Mouse (Mus musculus): ENCODE data around the gene Ndufa10. TPM values are rescaled to one million over a fixed set of nuclear protein-coding genes. Genes with fewer than 3 reads are reported as not detected.

Ndufa10 gene
- polyA plus RNA-seq, 1 experiment, result 83.6 TPM

DNA sequence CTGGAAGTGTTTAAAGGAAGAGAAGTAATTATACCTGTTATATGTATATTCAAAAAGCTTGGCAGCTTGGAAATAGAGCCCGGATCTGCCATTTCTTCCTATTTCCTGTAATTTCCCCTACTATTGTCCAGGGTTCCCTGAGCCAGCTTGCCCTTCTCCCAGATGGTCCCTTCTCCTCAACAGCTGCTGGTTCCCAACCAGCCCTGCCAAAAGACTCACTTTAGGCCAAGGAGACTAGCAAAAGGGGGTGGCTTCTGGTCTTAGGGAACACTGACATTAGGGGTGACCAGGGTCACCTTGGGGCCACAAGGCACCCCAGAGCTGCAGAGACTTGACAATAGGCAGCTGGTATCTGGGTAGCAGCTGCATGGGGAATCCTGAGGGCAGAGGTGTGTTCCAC, 38.7 kb downstream of the Ndufa10 start:
- TF ChIP-seq CTCF (IDR thresholded peaks at IDR 0.05; ENCODE audit: borderline replicate concordance, control insufficient read depth, extremely low read depth, insufficient read depth, low read length, poor library complexity) (no peak), POLR2A (IDR thresholded peaks at IDR 0.05; ENCODE audit: control insufficient read depth, extremely low read depth, insufficient read depth, low read length, poor library complexity) (no peak)
- Histone ChIP-seq H3K27ac (ENCODE audit: control insufficient read depth, insufficient read depth, low read length) (no peak overlapping the region), H3K27me3 (ENCODE audit: control insufficient read depth, insufficient read depth, low read length) (no peaks in the 10 kb centered on the region), H3K36me3 (ENCODE audit: control insufficient read depth, insufficient read depth, low read length) (no peaks in the 10 kb centered on the region; the same call in 1 of the 2 replicates), H3K4me3 (ENCODE audit: control insufficient read depth, insufficient read depth, low read length) (no peak overlapping the region), H3K4me1 (replicated peaks; ENCODE audit: control insufficient read depth, insufficient read depth, low read length) (no peaks in the 10 kb centered on the region)
- 90% methylated on average over 1 of the region's 1 CpGs for WGBS
- DNase-seq, result no peak

DNA sequence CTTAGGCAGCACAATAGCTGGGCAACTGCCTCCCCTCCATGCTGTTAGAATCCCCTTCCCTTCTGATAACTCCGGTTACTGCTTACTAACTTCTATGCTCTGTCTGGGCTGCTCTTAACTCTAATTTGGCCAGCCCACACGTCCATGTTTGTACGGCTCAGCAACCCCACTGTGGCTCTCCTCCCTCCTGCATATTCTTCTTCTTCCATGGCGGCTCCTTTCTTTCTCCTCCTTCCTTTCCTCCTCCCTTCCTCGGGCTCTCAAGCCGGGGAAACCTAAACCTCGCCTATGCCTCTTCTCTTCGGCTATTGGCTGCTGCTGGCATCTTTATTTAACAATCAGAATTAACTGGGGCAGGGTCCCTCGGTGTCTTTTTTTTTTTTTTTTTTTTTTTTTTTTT, 40.9 kb downstream of the Ndufa10 start:
- Histone ChIP-seq H3K27me3 (ENCODE audit: control insufficient read depth, insufficient read depth, low read length) (no peaks in the 10 kb centered on the region), H3K27ac (ENCODE audit: control insufficient read depth, insufficient read depth, low read length) (no peak overlapping the region), H3K36me3 (ENCODE audit: control insufficient read depth, insufficient read depth, low read length) (no peaks in the 10 kb centered on the region), H3K4me1 (replicated peaks; ENCODE audit: control insufficient read depth, insufficient read depth, low read length) (no peaks in the 10 kb centered on the region), H3K4me3 (ENCODE audit: control insufficient read depth, insufficient read depth, low read length) (no peak overlapping the region)
- DNase-seq, result no peak
- 98% methylated on average over 9 of the region's 9 CpGs for WGBS
- no peak for TF ChIP-seq POLR2A (IDR thresholded peaks at IDR 0.05; ENCODE audit: control insufficient read depth, extremely low read depth, insufficient read depth, low read length, poor library complexity)
- TF ChIP-seq CTCF (IDR thresholded peaks at IDR 0.05; ENCODE audit: borderline replicate concordance, control insufficient read depth, extremely low read depth, insufficient read depth, low read length, poor library complexity), result no peak

DNA sequence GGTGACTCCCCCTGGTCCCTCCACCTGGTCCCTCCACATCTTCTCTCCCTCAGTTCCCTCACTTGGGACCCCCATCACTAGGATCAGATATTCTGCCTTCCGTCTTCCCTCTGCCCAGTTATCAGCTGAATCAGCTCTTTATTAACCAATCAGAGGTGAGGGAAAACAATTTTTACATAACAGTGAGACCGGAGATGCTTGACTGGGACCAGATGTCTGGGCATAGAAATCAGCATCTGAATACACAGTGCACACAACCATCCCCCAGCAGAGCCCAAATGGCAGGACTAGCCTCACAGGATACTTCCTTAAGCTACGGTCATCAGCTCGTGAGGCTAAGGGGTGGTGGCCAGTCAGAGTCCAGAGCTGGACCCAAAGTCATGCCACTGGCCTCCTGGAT, 41.6 kb downstream of the Ndufa10 start:
- 93% methylated on average over 4 of the region's 4 CpGs for WGBS

DNA sequence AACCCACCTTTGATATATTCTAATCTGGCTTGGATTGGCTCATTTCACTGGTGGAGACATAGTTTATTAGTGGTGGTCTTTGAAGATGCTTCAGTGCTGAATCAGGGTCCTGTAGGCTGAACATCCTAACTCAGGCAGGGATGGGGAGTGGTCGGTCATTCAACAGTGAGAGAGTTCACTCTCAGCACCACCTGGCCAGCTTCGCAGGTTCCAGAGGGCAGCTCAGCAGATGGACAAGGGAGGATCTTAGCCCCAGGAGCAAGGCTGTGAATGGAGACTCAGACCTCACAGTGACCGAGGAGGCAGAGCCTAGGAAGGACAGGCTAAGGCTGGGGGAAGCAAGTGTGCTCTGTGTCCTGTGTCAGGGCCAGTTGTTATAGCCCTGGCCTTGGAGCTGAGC, 42.2 kb downstream of the Ndufa10 start:
- Histone ChIP-seq H3K4me3 (ENCODE audit: control insufficient read depth, insufficient read depth, low read length) (no peak overlapping the region), H3K27ac (ENCODE audit: control insufficient read depth, insufficient read depth, low read length) (no peak overlapping the region), H3K36me3 (ENCODE audit: control insufficient read depth, insufficient read depth, low read length) (no peaks in the 10 kb centered on the region), H3K4me1 (replicated peaks; ENCODE audit: control insufficient read depth, insufficient read depth, low read length) (no peaks in the 10 kb centered on the region), H3K27me3 (ENCODE audit: control insufficient read depth, insufficient read depth, low read length) (no peaks in the 10 kb centered on the region)
- no peak for TF ChIP-seq POLR2A (IDR thresholded peaks at IDR 0.05; ENCODE audit: control insufficient read depth, extremely low read depth, insufficient read depth, low read length, poor library complexity)
- DNase-seq, result no peak
- 85% methylated on average over 3 of the region's 3 CpGs for WGBS

More for the DNA sequence above, 41.6 kb downstream of the Ndufa10 start:
- no peak for DNase-seq
- Histone ChIP-seq H3K4me1 (replicated peaks; ENCODE audit: control insufficient read depth, insufficient read depth, low read length) (no peaks in the 10 kb centered on the region), H3K36me3 (ENCODE audit: control insufficient read depth, insufficient read depth, low read length) (no peaks in the 10 kb centered on the region), H3K4me3 (ENCODE audit: control insufficient read depth, insufficient read depth, low read length) (no peak overlapping the region), H3K27me3 (ENCODE audit: control insufficient read depth, insufficient read depth, low read length) (no peaks in the 10 kb centered on the region), H3K27ac (ENCODE audit: control insufficient read depth, insufficient read depth, low read length) (no peak overlapping the region)
- no peak for TF ChIP-seq POLR2A (IDR thresholded peaks at IDR 0.05; ENCODE audit: control insufficient read depth, extremely low read depth, insufficient read depth, low read length, poor library complexity)
- TF ChIP-seq CTCF (IDR thresholded peaks at IDR 0.05; ENCODE audit: borderline replicate concordance, control insufficient read depth, extremely low read depth, insufficient read depth, low read length, poor library complexity), result no peak

DNA sequence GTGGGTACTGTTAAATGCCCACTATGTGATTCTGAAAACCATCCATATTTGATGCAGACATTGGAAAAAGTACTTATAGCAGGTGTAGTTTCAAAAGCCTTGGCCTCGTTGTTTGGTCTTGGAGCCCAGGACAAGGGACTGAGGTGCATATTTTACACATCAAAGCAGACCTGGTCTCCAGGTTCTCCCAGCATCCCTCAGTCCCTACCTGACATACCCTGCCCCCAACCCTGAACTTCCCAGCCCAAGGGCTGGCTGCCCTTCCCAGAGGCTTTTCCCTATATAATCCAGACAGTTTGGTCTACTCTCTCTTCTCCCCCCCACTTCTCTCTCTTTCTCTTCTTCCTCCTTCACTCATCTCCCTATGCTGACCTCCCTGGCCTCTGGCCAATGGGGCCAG, 42.7 kb downstream of the Ndufa10 start:
- no peak for DNase-seq
- H3K27me3 ChIP-seq (ENCODE audit: control insufficient read depth, insufficient read depth, low read length), result no peaks in the 10 kb centered on the region
- WGBS, result 92% methylated on average over 1 of the region's 1 CpGs
- TF ChIP-seq POLR2A (IDR thresholded peaks at IDR 0.05; ENCODE audit: control insufficient read depth, extremely low read depth, insufficient read depth, low read length, poor library complexity) (no peak), CTCF (IDR thresholded peaks at IDR 0.05; ENCODE audit: borderline replicate concordance, control insufficient read depth, extremely low read depth, insufficient read depth, low read length, poor library complexity) (no peak)
- no peak overlapping the region for H3K27ac ChIP-seq (ENCODE audit: control insufficient read depth, insufficient read depth, low read length)
- H3K4me1 ChIP-seq (replicated peaks; ENCODE audit: control insufficient read depth, insufficient read depth, low read length), result no peaks in the 10 kb centered on the region
- no peak overlapping the region for H3K4me3 ChIP-seq (ENCODE audit: control insufficient read depth, insufficient read depth, low read length)
- H3K36me3 ChIP-seq (ENCODE audit: control insufficient read depth, insufficient read depth, low read length), result no peaks in the 10 kb centered on the region

DNA sequence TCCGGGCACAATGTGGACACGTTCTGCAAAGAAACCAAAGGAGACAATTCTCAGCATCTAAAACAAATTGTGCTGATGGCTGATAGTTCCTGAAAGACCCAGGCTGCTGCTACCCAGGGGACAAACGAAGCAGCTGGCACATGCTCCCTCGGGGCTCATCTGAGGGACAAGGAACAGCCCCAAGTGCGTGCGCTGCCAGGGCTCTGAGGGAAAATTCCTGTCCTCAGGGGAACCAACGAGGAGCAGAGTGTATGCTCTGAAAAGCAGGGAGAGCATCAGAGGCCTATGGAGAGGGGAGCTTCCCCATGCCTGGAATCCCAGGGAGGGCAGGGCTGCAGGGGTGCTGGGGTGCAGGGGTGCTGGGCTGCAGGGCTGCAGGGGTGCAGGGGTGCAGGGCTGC, 48.9 kb downstream of the Ndufa10 start:
- DNase-seq, result no peak

DNA sequence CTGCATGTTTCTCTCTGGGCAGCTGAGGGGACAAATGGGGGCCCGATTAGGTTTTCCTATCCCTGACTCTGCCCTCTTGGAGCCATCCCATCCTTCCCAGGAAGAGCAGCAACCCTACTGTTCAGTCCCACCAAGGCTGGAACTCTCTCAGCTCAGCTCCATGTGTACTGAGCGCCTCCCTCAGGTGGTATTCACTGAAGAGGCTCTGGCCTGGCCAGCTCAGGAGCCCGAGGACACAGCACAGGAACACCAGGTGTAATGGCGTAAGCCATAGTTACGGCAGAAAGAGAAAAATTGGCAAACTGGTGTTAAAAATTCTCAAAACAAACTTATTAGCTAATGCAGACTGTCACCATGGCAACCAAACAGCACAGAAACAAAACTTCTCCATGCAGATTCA, 68.5 kb downstream of the Ndufa10 start:
- Histone ChIP-seq H3K4me3 (ENCODE audit: control insufficient read depth, insufficient read depth, low read length) (no peak overlapping the region), H3K36me3 (ENCODE audit: control insufficient read depth, insufficient read depth, low read length) (no peaks in the 10 kb centered on the region), H3K4me1 (replicated peaks; ENCODE audit: control insufficient read depth, insufficient read depth, low read length) (no peaks in the 10 kb centered on the region), H3K27me3 (ENCODE audit: control insufficient read depth, insufficient read depth, low read length) (no peaks in the 10 kb centered on the region), H3K27ac (ENCODE audit: control insufficient read depth, insufficient read depth, low read length) (no peak overlapping the region)
- TF ChIP-seq CTCF (IDR thresholded peaks at IDR 0.05; ENCODE audit: borderline replicate concordance, control insufficient read depth, extremely low read depth, insufficient read depth, low read length, poor library complexity) (no peak), POLR2A (IDR thresholded peaks at IDR 0.05; ENCODE audit: control insufficient read depth, extremely low read depth, insufficient read depth, low read length, poor library complexity) (no peak)
- DNase-seq, result no peak
- 86% methylated on average over 5 of the region's 5 CpGs for WGBS

More for the DNA sequence above, 48.9 kb downstream of the Ndufa10 start:
- Histone ChIP-seq H3K4me3 (ENCODE audit: control insufficient read depth, insufficient read depth, low read length) (no peak overlapping the region), H3K4me1 (replicated peaks; ENCODE audit: control insufficient read depth, insufficient read depth, low read length) (no peaks in the 10 kb centered on the region), H3K27me3 (ENCODE audit: control insufficient read depth, insufficient read depth, low read length) (no peaks in the 10 kb centered on the region), H3K27ac (ENCODE audit: control insufficient read depth, insufficient read depth, low read length) (no peak overlapping the region), H3K36me3 (ENCODE audit: control insufficient read depth, insufficient read depth, low read length) (no peaks in the 10 kb centered on the region)
- WGBS, result 82% methylated on average over 7 of the region's 7 CpGs
- TF ChIP-seq POLR2A (IDR thresholded peaks at IDR 0.05; ENCODE audit: control insufficient read depth, extremely low read depth, insufficient read depth, low read length, poor library complexity) (no peak), CTCF (IDR thresholded peaks at IDR 0.05; ENCODE audit: borderline replicate concordance, control insufficient read depth, extremely low read depth, insufficient read depth, low read length, poor library complexity) (no peak)

Data from thymus, adult 2 months (tissue).